Mouse (Mus musculus) ES-E14 (cell line): ENCODE measurements around the gene Slc48a1.

Source experiments
- CHD2 ChIP-seq: IDR thresholded peaks from 2 replicates; pipeline ENCODE4 v1.6.1; 2014; ENCODE audit warnings: mild to moderate bottlenecking, low read depth, low read length, inconsistent platforms
- HCFC1 ChIP-seq: IDR thresholded peaks from 2 replicates; pipeline ENCODE4 v1.6.1; 2012; ENCODE audit warnings: low read length, inconsistent platforms, borderline replicate concordance; ENCODE audit not compliant: insufficient read depth

- TF ChIP-seq CHD2 (no peak), HCFC1 (no peak)
These were observed 54.6 kb downstream of the Slc48a1 start for GRCm38 (mm10) chr15:97832764-97833479.
